Mouse (Mus musculus) G1E (cell line): Measurements from ENCODE around the gene Arhgef10l.

Source experiments
- CTCF ChIP-seq: IDR thresholded peaks from 2 replicates; pipeline ENCODE4 v1.5.1; 2012; ENCODE audit warnings: low read depth, low read length, inconsistent platforms, mixed read lengths
- GATA1 ChIP-seq: IDR thresholded peaks from 2 replicates; pipeline ENCODE4 v1.6.1; 2012; ENCODE audit warnings: borderline replicate concordance, low read length, inconsistent platforms, mixed read lengths
- GATA2 ChIP-seq: IDR thresholded peaks from 2 replicates; pipeline ENCODE4 v1.6.1; 2012; ENCODE audit warnings: low read depth, low read length, inconsistent platforms, borderline replicate concordance
- TAL1 ChIP-seq: conservative IDR thresholded peaks from 2 replicates; pipeline ENCODE4 v1.6.1; 2012; ENCODE audit warnings: low read depth, low read length, inconsistent platforms, mixed read lengths

- no peak for TF ChIP-seq GATA1
- no peak for TF ChIP-seq CTCF
- TF ChIP-seq TAL1, result no peak
- TF ChIP-seq GATA2, result no peak
Measured at GRCm38 (mm10) chr4:140524927-140525326, 140.9 kb downstream of the Arhgef10l start.
